Comparison of ENCODE assay signal across 8 mouse cellular contexts in genomic region chrX:140598194-140598849, GRCm38 (mm10). TPM values are rescaled to one million over a fixed set of nuclear protein-coding genes. Genes with fewer than 3 reads are reported as not detected.
DNase-seq lines count a peak whose midpoint lies in the region; ATAC-seq and TF ChIP-seq lines count a peak whose summit lies in the region.

No protein-coding gene starts in this region.

- peak overlapping the region; percentile 87 for H3K9ac ChIP-seq in heart, adult 2 months (ENCODE audit: low read depth, low read length)
- peak overlapping the region; percentile 49 for H3K9ac ChIP-seq in hindbrain, embryonic 12.5 days
- H3K9ac ChIP-seq in liver, embryonic 12.5 days = peak overlapping the region; percentile 48; the same call in 1 of the 2 replicates

- H3K27me3 ChIP-seq in heart, adult 2 months (ENCODE audit: control insufficient read depth, insufficient read depth, low read length) = no peaks in the 10 kb centered on the region
- H3K27me3 ChIP-seq in hindbrain, embryonic 12.5 days = peaks cover 65% of the 10 kb centered on the region
- H3K27me3 ChIP-seq in liver, embryonic 12.5 days (replicated peaks) = peaks cover 65% of the 10 kb centered on the region

- TF ChIP-seq POLR2A in heart, adult 2 months (IDR thresholded peaks at IDR 0.05; ENCODE audit: insufficient read depth, low read depth, low read length) = no peak
- no peak for TF ChIP-seq POLR2A in bone marrow macrophage, adult 2 months (IDR thresholded peaks at IDR 0.05; ENCODE audit: borderline replicate concordance, low read depth, low read length)

- H3K27ac ChIP-seq in heart, adult 2 months = peak overlapping the region; percentile 72
- H3K27ac ChIP-seq in bone marrow macrophage, adult 2 months (ENCODE audit: insufficient read depth, low read depth, low read length) = no peak overlapping the region
- H3K27ac ChIP-seq in hindbrain, embryonic 12.5 days = no peak overlapping the region
- no peak overlapping the region for H3K27ac ChIP-seq in liver, embryonic 12.5 days

- WGBS in heart, adult 2 months = 17% methylated on average over 41 of the region's 48 CpGs
- whole genome bisulfite sequencing in hindbrain, embryonic 12.5 days = 30% methylated on average over 31 of the region's 48 CpGs
- 19% methylated on average over 32 of the region's 48 CpGs for WGBS in liver, embryonic 12.5 days (ENCODE audit: insufficient replicate concordance)

- peak; percentile 45 for TF ChIP-seq CTCF in heart, adult 2 months (IDR thresholded peaks at IDR 0.05)
- TF ChIP-seq CTCF in bone marrow macrophage, adult 2 months (IDR thresholded peaks at IDR 0.05; ENCODE audit: low read depth, low read length) = no peak

- 0 out of 2 replicates have a peak, but pooled peaks have one; percentile 12 for ATAC-seq in hindbrain, embryonic 12.5 days (ENCODE audit: low FRiP score)
- ATAC-seq in liver, embryonic 12.5 days = peak; percentile 31; the same call in 1 of the 2 replicates
- ATAC-seq in erythroid progenitor cell, adult 5-6 weeks (replicated peaks; ENCODE audit: low FRiP score, poor library complexity, severe bottlenecking) = no peak

- DNase-seq in heart, adult 2 months = peak; percentile 18 to 37
- no peak for DNase-seq in heart, postnatal 25 days (ENCODE audit: low spot score)
- DNase-seq in naive thymus-derived CD4-positive, alpha-beta T cell, adult 2 months (ENCODE audit: low read depth) = peak; percentile 3
- no peak for DNase-seq in right cerebral cortex, postnatal 14 days

- peak overlapping the region; percentile 77 for H3K4me2 ChIP-seq in hindbrain, embryonic 12.5 days (replicated peaks)
- peak overlapping the region; percentile 83 for H3K4me2 ChIP-seq in liver, embryonic 12.5 days

- no peak for TF ChIP-seq EP300 in heart, adult 2 months (IDR thresholded peaks at IDR 0.05; ENCODE audit: insufficient read depth, low read depth, low read length)

- intact Hi-C loops in heart, adult 2 months (cut with DNase I) = loop anchor here (1.0 to 2.0 kb wide), 2 partner anchors 22 to 54 kb away; no protein-coding TSS in a partner anchor
- intact Hi-C loops in heart, postnatal 25 days (cut with DNase I) = loop anchor here (2.0 kb wide), 1 partner anchor 56 kb away; no protein-coding TSS in a partner anchor

- H3K79me2 ChIP-seq in heart, adult 2 months (replicated peaks; ENCODE audit: control insufficient read depth, insufficient read depth, low read length) = no peaks in the 10 kb centered on the region

- H3K36me3 ChIP-seq in heart, adult 2 months (ENCODE audit: control insufficient read depth, insufficient read depth, low read length) = no peaks in the 10 kb centered on the region; the same call in 1 of the 2 replicates
- H3K36me3 ChIP-seq in hindbrain, embryonic 12.5 days = no peaks in the 10 kb centered on the region
- H3K36me3 ChIP-seq in liver, embryonic 12.5 days = no peaks in the 10 kb centered on the region

- no peaks in the 10 kb centered on the region; the same call in 1 of the 2 replicates for H3K4me1 ChIP-seq in heart, adult 2 months (ENCODE audit: control insufficient read depth, insufficient read depth, low read length)
- peaks cover 6% of the 10 kb centered on the region for H3K4me1 ChIP-seq in bone marrow macrophage, adult 2 months (ENCODE audit: control insufficient read depth, insufficient read depth, low read length)
- no peaks in the 10 kb centered on the region for H3K4me1 ChIP-seq in hindbrain, embryonic 12.5 days
- peaks cover 8% of the 10 kb centered on the region; the same call in 1 of the 2 replicates for H3K4me1 ChIP-seq in liver, embryonic 12.5 days

- H3K4me3 ChIP-seq in heart, adult 2 months = peak overlapping the region; percentile 55
- H3K4me3 ChIP-seq in bone marrow macrophage, adult 2 months (ENCODE audit: insufficient read depth, low read length) = peak overlapping the region; percentile 54
- H3K4me3 ChIP-seq in hindbrain, embryonic 12.5 days = peak overlapping the region; percentile 51
- H3K4me3 ChIP-seq in liver, embryonic 12.5 days = peak overlapping the region; percentile 58

- H3K9me3 ChIP-seq in hindbrain, embryonic 12.5 days (replicated peaks) = no peaks in the 10 kb centered on the region
- H3K9me3 ChIP-seq in liver, embryonic 12.5 days (replicated peaks) = no peaks in the 10 kb centered on the region

RNA-seq across cellular contexts. Expression of gene Tsc22d3, which starts 2.1 kb away (rescaled TPM):
- 100 to 1,000 TPM; 140 to 205 TPM for total RNA-seq in heart, adult 2 months (2021)
- polyA plus RNA-seq in heart, adult 2 months (2012; rRNA removed) = 108 and 133 TPM in 2 replicates
- 100 to 1,000 TPM; 130 to 184 TPM for total RNA-seq in heart, postnatal 25 days (2021)
- 118 and 121 TPM in 2 replicates for polyA plus RNA-seq in bone marrow macrophage, adult 2 months (2012; ENCODE audit: insufficient read depth, insufficient read length, missing spikeins)
- polyA plus RNA-seq in hindbrain, embryonic 12.5 days (2016; fragmentation: Nextera tagmentation; extraction: Ambion mirVana) = 119 and 126 TPM in 2 replicates
- 16.0 and 17.1 TPM in 2 replicates for polyA plus RNA-seq in liver, embryonic 12.5 days (2016; fragmentation: Nextera tagmentation; extraction: Ambion mirVana)
- 7.1 and 15.9 TPM in 2 replicates for total RNA-seq in erythroid progenitor cell, adult 5-6 weeks (2015; ENCODE audit: low replicate concordance)
- 4.9 and 15.8 TPM in 2 replicates for total RNA-seq in erythroid progenitor cell, adult 5-6 weeks (2017; ENCODE audit: low replicate concordance)

Comparison
In these comparisons a context has a peak if more than half of its experiments do, and no peak if none do; other contexts are left out.
1. DNase-seq: peak in heart, adult 2 months (2 of 2) and naive thymus-derived CD4-positive, alpha-beta T cell, adult 2 months (single experiment); none in heart, postnatal 25 days (single experiment) and right cerebral cortex, postnatal 14 days (single experiment).
2. Peak in every context shown above with its lines, with median percentiles within 50 percentile points of each other: H3K4me3 ChIP-seq and H3K9ac ChIP-seq.